Mouse (Mus musculus) olfactory bulb, adult 2 months (tissue): Measurements from ENCODE around the gene Dzip1. TPM values are rescaled to one million over a fixed set of nuclear protein-coding genes. Genes with fewer than 3 reads are reported as not detected.

Source experiments
- H3K27ac ChIP-seq: fragments of 200-500 bp; 2 replicates; pipeline ENCODE4 v1.5.1; 2012; ENCODE audit warnings: low read depth, low read length; ENCODE audit not compliant: insufficient read depth
- H3K4me1 ChIP-seq: fragments of 200-500 bp; 2 replicates; pipeline ENCODE4 v1.6.1; 2012; ENCODE audit warnings: low read length; ENCODE audit not compliant: control insufficient read depth, insufficient read depth
- H3K4me3 ChIP-seq: fragments of 200-500 bp; 2 replicates; pipeline ENCODE4 v1.5.1; 2012; ENCODE audit warnings: mild to moderate bottlenecking, low read depth, low read length, moderate library complexity; ENCODE audit not compliant: insufficient read depth
- CTCF ChIP-seq: fragments of 200-500 bp; IDR thresholded peaks from 2 replicates; pipeline ENCODE4 v1.5.1; 2012; ENCODE audit warnings: low read depth, mild to moderate bottlenecking, low read length, moderate library complexity; ENCODE audit not compliant: insufficient read depth
- POLR2A ChIP-seq: fragments of 200-500 bp; IDR thresholded peaks from 2 replicates; pipeline ENCODE4 v1.6.1; 2012; ENCODE audit warnings: mild to moderate bottlenecking, low read depth, low read length, moderate library complexity; ENCODE audit not compliant: insufficient read depth
- WGBS: fragments of 180-500 bp; shearing (Covaris S2); methylation state at CpG from one replicate; pipeline ENCODE4 v1.1.7; 2018; 5-methylcytosine and 5-hydroxymethylcytosine counted together
- polyA plus RNA-seq: library from polyadenylated mRNA; stranded (reverse); fragments of >200 nt; gene quantifications from 2 replicates; pipeline ENCODE4 v1.2.4, GENCODE M21; 2012; ENCODE audit warnings: low replicate concordance; ENCODE audit not compliant: missing spikeins, insufficient read depth, insufficient read length

Gene Dzip1
- polyA plus RNA-seq, 1 experiment: not detected

DNA sequence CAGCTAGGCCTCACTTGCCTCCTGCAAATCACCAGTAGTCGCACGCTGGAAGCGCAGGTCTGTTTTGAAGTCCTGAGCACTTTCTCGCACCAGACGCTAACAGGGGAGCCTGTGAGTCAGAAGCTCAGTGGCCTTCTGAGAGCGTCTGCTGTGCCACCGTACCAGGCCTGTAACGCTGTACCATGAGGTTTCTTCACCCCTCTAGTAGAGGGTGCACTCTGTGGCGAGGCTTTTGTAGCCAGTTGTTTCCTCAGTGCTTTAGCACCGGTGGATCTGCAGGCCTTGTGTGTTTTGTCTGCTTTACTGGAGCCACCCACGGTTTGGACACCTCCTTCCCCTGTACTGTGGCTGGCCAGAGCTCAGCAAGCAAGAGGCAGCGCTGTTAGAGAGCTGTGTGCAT is 16.8 kb upstream of the Dzip1 start:
- TF ChIP-seq POLR2A (no peak), CTCF (no peak)
- H3K27ac ChIP-seq: no peak overlapping the region
- H3K4me3 ChIP-seq: no peak overlapping the region
- WGBS: 42% methylated on average over 12 of the region's 12 CpGs
- H3K4me1 ChIP-seq: peaks cover 12% of the 10 kb centered on the region

DNA sequence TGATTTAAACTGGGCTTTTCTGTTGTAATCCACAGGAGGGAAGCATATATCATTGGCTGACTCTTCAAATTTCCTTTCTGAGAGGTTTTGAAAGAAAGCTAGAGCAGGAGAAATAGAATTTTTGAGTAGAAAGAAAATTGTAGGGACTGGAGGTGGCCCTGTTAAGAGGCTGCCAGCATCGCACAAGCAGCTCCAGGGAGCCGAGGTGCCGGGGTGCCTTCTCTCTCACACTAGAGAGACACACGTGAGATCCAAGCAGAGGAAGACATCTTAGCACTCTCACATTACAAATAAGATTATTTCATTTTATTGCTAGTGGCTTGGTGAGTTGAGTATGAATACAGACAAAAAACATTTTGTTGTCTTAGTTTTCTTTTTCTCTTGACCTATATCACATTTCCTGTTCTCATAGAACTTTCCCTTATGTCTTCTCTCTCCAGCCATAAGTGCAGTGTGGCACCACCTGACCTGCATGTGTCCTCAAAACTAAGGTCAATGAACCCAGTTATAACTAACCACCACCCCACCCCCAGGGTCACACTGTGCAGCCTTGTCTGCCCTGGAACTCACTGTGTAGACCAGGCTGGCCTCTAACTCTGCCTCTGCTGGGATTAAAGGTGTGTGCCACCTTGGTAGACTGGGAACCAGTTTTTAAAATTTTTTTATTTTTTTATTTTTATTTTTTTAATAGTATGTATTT is 15.7 kb upstream of the Dzip1 start:
- no peak for TF ChIP-seq POLR2A
- no peak for TF ChIP-seq CTCF
- 57% methylated on average over 4 of the region's 4 CpGs for WGBS
- no peak overlapping the region for H3K4me3 ChIP-seq

DNA sequence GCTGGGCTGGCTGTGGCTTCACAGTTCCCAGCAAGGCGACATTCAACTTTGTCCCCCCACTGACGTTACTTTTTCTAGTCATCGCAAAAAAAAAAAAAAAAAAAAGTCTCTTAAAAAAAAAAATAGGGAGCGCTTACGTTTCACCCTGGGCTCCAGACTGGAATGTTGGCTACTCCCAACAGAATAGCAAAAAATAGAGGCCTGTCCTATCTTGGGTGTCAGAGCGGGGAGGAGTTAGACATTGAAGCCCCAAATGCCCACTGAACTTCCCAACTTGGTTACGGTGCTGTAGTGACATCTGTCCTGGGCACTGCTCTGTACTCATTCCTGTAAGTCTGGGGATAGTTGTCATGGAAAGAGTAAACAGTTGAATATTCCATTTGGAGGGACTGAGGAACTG is 13.3 kb upstream of the Dzip1 start:
- under 1% methylated on average over 7 of the region's 7 CpGs for WGBS
- peak overlapping the region; percentile 22; the same call in 1 of the 2 replicates for H3K27ac ChIP-seq
- no peak for TF ChIP-seq POLR2A
- TF ChIP-seq CTCF: no peak
- peak overlapping the region; percentile 62 for H3K4me3 ChIP-seq
- peaks cover 9% of the 10 kb centered on the region for H3K4me1 ChIP-seq

More for the DNA sequence above, 15.7 kb upstream of the Dzip1 start:
- Histone ChIP-seq H3K27ac (0 out of 2 replicates have a peak overlapping the region, but pooled peaks have one; percentile 13), H3K4me1 (peaks cover 12% of the 10 kb centered on the region)

DNA sequence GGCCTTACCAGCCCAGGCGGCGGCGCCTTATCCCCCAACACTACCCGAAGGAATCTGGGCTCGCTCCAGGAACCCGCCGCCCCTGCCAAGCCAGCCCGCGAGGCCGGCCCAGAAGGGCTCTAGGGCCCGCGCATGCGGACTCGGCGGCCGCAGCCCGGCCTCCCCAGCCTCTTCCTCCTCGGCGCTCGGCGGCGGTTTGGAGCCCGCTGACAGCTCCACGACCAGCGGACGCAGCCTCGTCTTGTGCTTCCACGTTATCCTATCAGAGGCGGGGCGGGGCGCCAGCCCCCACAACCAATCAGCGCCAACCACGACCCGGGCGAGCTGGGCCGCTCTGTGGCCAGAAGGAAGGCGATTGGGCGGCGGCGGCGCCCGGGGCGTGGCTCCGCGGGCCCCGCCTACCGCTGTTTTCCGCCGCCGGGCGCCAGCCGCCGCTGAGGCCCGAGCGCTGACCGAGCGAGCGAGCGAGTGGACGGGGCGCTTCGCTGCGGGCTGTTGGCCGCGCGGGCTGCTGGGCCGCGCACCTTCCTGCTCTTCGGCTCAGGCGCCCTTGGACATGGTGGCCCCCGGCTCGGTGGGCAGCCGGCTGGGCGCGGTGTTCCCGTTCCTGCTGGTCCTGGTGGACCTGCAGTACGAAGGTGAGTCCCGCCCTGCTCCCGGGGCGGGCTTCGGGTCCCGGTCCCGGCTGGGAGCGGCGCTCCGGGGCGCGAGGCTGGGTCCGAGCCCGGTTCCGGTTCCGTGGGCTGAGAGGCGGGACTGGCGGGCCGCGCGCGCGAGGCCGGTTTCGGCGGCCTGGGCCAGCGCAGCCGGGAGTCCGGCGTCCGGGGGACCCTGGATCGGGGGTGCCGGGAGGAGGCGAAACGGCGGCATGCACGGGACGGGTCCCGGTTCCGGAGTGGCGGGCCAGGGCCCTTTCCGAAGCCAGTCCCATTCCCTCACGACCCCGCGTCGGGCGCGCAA is 12.6 kb upstream of the Dzip1 start, which contains the start of gene Dnajc3:
TSS of gene Dnajc3 (plus strand) at position 444 of the 960 bp plus-strand sequence.
- WGBS: under 1% methylated on average over 123 of the region's 124 CpGs
- Histone ChIP-seq H3K27ac (peak within 1 kb of the TSS; percentile 49), H3K4me1 (peaks cover 9% of the 10 kb centered on the region), H3K4me3 (peak within 1 kb of the TSS; percentile 77)
- peak; percentile 84 for TF ChIP-seq POLR2A
- no peak for TF ChIP-seq CTCF

DNA sequence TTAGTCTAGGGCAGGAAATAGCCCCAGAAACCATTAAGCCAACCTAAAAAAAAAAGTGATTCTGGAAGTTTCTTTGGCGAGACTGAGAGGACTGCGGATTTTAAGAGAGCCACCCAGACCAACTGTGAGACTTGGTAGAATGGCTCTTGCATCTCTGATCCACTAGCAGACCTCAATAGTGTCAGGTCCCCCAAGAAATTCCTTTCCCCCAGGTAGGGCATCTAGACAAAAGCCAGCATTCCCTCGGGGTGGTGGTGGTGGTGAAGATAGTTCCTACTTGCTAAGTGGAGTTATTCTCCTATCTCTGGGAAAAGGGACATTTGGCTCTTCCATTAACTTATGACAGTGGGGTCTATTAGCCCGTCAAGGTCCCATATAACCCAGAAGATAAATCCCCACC is 11.7 kb upstream of the Dzip1 start:
- Histone ChIP-seq H3K27ac (no peak overlapping the region), H3K4me1 (peaks cover 5% of the 10 kb centered on the region), H3K4me3 (peak overlapping the region; percentile 77)
- whole genome bisulfite sequencing: 42% methylated on average over 4 of the region's 4 CpGs
- TF ChIP-seq POLR2A (no peak), CTCF (no peak)

DNA sequence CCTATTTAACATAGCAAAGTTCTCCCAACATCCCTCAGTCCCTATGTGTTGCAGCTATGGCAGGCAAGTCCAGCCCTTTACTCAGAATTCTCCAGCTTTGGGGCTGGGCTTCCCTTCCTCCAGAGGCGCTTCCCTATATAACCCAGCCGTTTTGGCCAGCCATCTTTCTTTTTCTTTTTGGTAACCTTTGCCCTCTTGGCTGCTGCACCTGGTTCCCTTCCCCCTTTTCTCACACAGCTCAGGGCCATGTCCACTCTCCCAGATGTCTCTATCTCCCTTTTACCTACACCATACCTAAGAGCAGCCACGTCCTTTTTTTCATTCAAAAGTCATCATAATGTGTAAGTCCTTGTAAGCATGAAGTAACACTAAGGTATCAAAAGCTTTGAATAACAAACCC is 11.0 kb upstream of the Dzip1 start:
- Histone ChIP-seq H3K4me1 (peaks cover 7% of the 10 kb centered on the region), H3K4me3 (no peak overlapping the region), H3K27ac (no peak overlapping the region)
- WGBS: 73% methylated on average over 3 of the region's 3 CpGs
- no peak for TF ChIP-seq POLR2A
- TF ChIP-seq CTCF: no peak

DNA sequence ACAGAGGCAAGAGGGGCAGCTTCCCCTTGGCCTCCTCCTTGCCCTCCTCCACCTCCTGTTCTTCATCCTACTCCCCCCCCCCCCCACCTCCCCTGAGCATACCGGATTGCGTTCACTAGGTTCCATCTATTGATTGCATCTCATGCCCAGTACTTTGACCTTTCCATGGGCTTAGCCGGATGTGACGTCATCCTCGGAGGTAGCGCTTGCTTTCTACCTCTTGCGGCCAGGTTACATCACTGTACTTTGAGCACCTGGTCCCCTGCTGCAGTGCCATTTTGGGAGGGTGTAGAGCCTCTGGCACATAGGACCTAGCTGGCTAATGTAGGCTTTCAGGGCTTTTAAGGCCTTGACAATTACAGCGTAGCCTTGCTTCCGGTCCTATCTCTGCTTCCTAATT is 9.4 kb upstream of the Dzip1 start:
- H3K4me3 ChIP-seq: no peak overlapping the region
- H3K4me1 ChIP-seq: peaks cover 3% of the 10 kb centered on the region
- WGBS: 94% methylated on average over 9 of the region's 9 CpGs
- no peak overlapping the region for H3K27ac ChIP-seq
- TF ChIP-seq CTCF (no peak), POLR2A (no peak)

DNA sequence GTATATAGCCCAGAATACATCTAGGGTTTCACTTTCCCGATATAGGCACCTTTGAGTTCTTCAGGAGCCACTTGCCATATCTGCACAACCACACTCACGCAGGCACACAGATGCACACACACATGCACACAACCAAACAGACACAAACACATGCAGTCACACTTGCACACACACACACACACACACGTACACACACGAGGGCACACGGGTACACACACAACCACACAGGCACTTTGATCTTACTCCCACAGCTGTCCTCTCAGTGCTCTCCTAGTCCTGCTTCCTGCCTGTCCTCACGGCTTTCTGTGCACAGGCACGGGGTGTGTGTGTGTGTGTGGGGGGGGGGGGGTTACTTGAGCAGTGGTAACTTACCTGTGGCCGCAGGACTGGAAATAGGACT is 7.7 kb upstream of the Dzip1 start:
- 75% methylated on average over 8 of the region's 8 CpGs for WGBS
- peaks cover 3% of the 10 kb centered on the region for H3K4me1 ChIP-seq
- H3K27ac ChIP-seq: no peak overlapping the region
- TF ChIP-seq CTCF (no peak), POLR2A (no peak)
- H3K4me3 ChIP-seq: no peak overlapping the region

DNA sequence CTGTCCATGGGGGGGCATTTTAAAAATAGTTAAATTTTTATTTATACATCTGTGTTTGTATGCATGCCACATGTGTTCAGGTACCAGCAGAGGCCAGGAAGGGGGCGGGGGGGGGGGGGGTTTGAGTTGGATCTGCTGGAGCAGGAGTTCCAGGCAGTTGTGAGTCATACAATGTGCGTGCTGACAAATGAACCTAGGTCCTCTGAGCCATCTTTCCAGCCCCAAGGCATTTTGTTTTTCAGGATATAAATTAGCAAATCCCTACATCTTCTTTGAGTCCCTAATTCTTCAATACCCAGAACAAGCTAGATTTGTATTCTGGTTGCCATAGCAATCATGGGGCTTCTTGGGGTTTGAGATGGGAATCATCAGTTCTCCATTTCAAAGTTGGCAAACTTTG is 5.9 kb upstream of the Dzip1 start:
- 65% methylated on average over 2 of the region's 2 CpGs for WGBS
- H3K4me3 ChIP-seq: no peak overlapping the region
- H3K27ac ChIP-seq: no peak overlapping the region
- H3K4me1 ChIP-seq: peaks cover 3% of the 10 kb centered on the region
- TF ChIP-seq POLR2A: no peak
- no peak for TF ChIP-seq CTCF
